Mouse (Mus musculus) liver, postnatal 0 days (tissue): ENCODE data around the gene Acacb. TPM values are rescaled to one million over a fixed set of nuclear protein-coding genes. Genes with fewer than 3 reads are reported as not detected.

Experiments used
- ATAC-seq: fragments of 200-750 bp; cut with Nextera tagmentation; 2 replicates; pipeline ENCODE4 v1.8.0; 2017; ENCODE audit warnings: mild to moderate bottlenecking, moderate library complexity
- DNase-seq: peaks from one replicate; pipeline ENCODE4 v3.0.0-alpha.2; 2016
- H3K27ac ChIP-seq: fragments of 300-500 bp; sonication (generic); 2 replicates; pipeline ENCODE4 v1.5.1; 2014; ENCODE audit warnings: antibody characterized with exemption, moderate library complexity, mild to moderate bottlenecking, low read depth
- H3K27me3 ChIP-seq: fragments of 300-500 bp; sonication (generic); 2 replicates; pipeline ENCODE4 v1.6.1; 2014; ENCODE audit warnings: low read length, control low read depth, mixed read lengths; ENCODE audit not compliant: insufficient read depth
- H3K36me3 ChIP-seq: fragments of 300-500 bp; sonication (generic); replicated peaks from 2 replicates; pipeline ENCODE4 v1.6.1; 2014; ENCODE audit warnings: mild to moderate bottlenecking, control low read depth, low read length, moderate library complexity, mixed read lengths; ENCODE audit not compliant: insufficient read depth
- H3K4me1 ChIP-seq: fragments of 300-500 bp; sonication (generic); 2 replicates; pipeline ENCODE4 v1.6.1; 2014; ENCODE audit warnings: antibody characterized with exemption, mild to moderate bottlenecking, control low read depth; ENCODE audit not compliant: insufficient read depth
- H3K4me2 ChIP-seq: fragments of 300-500 bp; sonication (generic); 2 replicates; pipeline ENCODE4 v1.6.1; 2014; ENCODE audit warnings: low read depth, mild to moderate bottlenecking, low read length, moderate library complexity, mixed read lengths
- H3K4me3 ChIP-seq: fragments of 300-500 bp; sonication (generic); 2 replicates; pipeline ENCODE4 v1.5.1; 2014; ENCODE audit warnings: low read depth, low read length
- H3K9ac ChIP-seq: fragments of 300-500 bp; sonication (generic); replicated peaks from 2 replicates; pipeline ENCODE4 v1.6.1; 2014; ENCODE audit warnings: mild to moderate bottlenecking, moderate library complexity
- H3K9me3 ChIP-seq: fragments of 300-500 bp; sonication (generic); 2 replicates; pipeline ENCODE4 v1.6.1; 2016; ENCODE audit warnings: mild to moderate bottlenecking, control low read depth, low read length, mixed read lengths
- CTCF ChIP-seq: sonication (generic); IDR thresholded peaks from 2 replicates; pipeline ENCODE4 v1.5.1; 2016; ENCODE audit warnings: antibody characterized with exemption, low read depth
- EP300 ChIP-seq: IDR thresholded peaks from 2 replicates; pipeline ENCODE4 v1.6.1; 2016; ENCODE audit warnings: antibody characterized with exemption, low read depth, mild to moderate bottlenecking
- WGBS: fragments of 180-500 bp; shearing (Covaris S2); extraction: QIAGEN DNeasy Blood & Tissue Kit; methylation state at CpG from one replicate; pipeline ENCODE4 v1.1.7; 2014; ENCODE audit not compliant: insufficient replicate concordance; 5-methylcytosine and 5-hydroxymethylcytosine counted together
- polyA plus RNA-seq: library from polyadenylated mRNA; unstranded; fragments of >200 nt; fragmentation: Nextera tagmentation; extraction: Ambion mirVana; gene quantifications from 2 replicates; pipeline ENCODE4 v1.2.1, GENCODE M21; 2015

Acacb gene
- polyA plus RNA-seq, 1 experiment from 2014 or later, result 1.2 TPM

GRCm38 (mm10) chr5:114155168-114155933 lies 9.0 kb downstream of the Acacb start:
- ATAC-seq, result no peak
- H3K9ac ChIP-seq, result no peak overlapping the region
- no peak overlapping the region for H3K4me3 ChIP-seq
- DNase-seq, result no peak
- no peaks in the 10 kb centered on the region for H3K27me3 ChIP-seq
- H3K36me3 ChIP-seq, result no peaks in the 10 kb centered on the region
- peaks cover 4% of the 10 kb centered on the region for H3K4me1 ChIP-seq
- TF ChIP-seq EP300 (no peak), CTCF (no peak)
- H3K27ac ChIP-seq, result no peak overlapping the region
- no peak overlapping the region; the same call in 1 of the 2 replicates for H3K4me2 ChIP-seq
- no peaks in the 10 kb centered on the region for H3K9me3 ChIP-seq
- 53% methylated on average over 9 of the region's 9 CpGs for WGBS

GRCm38 (mm10) chr5:114157236-114157635 lies 10.9 kb downstream of the Acacb start:
- no peak overlapping the region for H3K9ac ChIP-seq
- H3K27me3 ChIP-seq, result no peaks in the 10 kb centered on the region
- H3K4me3 ChIP-seq, result no peak overlapping the region
- H3K9me3 ChIP-seq, result no peaks in the 10 kb centered on the region
- 49% methylated on average over 7 of the region's 7 CpGs for WGBS
- H3K4me2 ChIP-seq, result no peak overlapping the region
- no peak for TF ChIP-seq CTCF
- TF ChIP-seq EP300, result no peak
- no peak overlapping the region for H3K27ac ChIP-seq
- H3K36me3 ChIP-seq, result no peaks in the 10 kb centered on the region
- ATAC-seq (peak; percentile 66), DNase-seq (peak; percentile 40)
- peaks cover 4% of the 10 kb centered on the region for H3K4me1 ChIP-seq

DNA sequence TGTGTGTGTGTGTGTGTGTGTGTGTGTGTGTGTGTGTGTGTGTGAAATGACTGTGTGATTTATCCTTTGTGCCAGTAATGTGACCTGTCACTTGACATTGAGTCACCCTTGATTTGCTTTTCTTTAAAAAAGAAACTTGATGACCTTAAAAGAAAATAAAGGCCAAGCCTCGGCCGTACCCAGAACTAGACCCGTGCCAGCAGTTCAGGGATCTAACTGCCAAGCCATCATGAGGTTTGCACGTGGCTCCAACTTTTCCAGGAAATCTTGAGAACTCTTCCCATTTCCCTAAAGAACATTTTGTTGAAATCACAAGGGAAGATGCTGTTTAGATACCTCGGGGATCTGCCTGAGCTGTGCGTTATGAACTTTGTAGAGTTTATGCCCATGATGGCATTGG lies 15.1 kb downstream of the Acacb start:
- ATAC-seq, result no peak
- Histone ChIP-seq H3K4me3 (no peak overlapping the region), H3K36me3 (no peaks in the 10 kb centered on the region), H3K27me3 (no peaks in the 10 kb centered on the region), H3K9ac (no peak overlapping the region), H3K9me3 (no peaks in the 10 kb centered on the region), H3K4me2 (no peak overlapping the region), H3K27ac (no peak overlapping the region), H3K4me1 (no peaks in the 10 kb centered on the region)
- 74% methylated on average over 6 of the region's 6 CpGs for WGBS
- no peak for DNase-seq
- TF ChIP-seq CTCF, result no peak
- TF ChIP-seq EP300, result no peak

GRCm38 (mm10) chr5:114162106-114162815 lies 15.9 kb downstream of the Acacb start:
- no peaks in the 10 kb centered on the region for H3K27me3 ChIP-seq
- H3K27ac ChIP-seq, result no peak overlapping the region
- WGBS, result 42% methylated on average over 12 of the region's 12 CpGs
- no peak overlapping the region for H3K4me3 ChIP-seq
- TF ChIP-seq EP300 (no peak), CTCF (peak; percentile 28)
- H3K36me3 ChIP-seq, result no peaks in the 10 kb centered on the region
- no peaks in the 10 kb centered on the region for H3K4me1 ChIP-seq
- no peaks in the 10 kb centered on the region for H3K9me3 ChIP-seq
- DNase-seq (no peak), ATAC-seq (no peak)
- no peak overlapping the region for H3K4me2 ChIP-seq
- no peak overlapping the region for H3K9ac ChIP-seq

- Histone ChIP-seq H3K4me2 (no peak overlapping the region), H3K36me3 (no peaks in the 10 kb centered on the region), H3K27me3 (no peaks in the 10 kb centered on the region), H3K4me1 (no peaks in the 10 kb centered on the region), H3K27ac (no peak overlapping the region), H3K4me3 (no peak overlapping the region), H3K9me3 (no peaks in the 10 kb centered on the region), H3K9ac (no peak overlapping the region)
- no peak for TF ChIP-seq EP300
- no peak for TF ChIP-seq CTCF
- 53% methylated on average over 6 of the region's 6 CpGs for WGBS
- DNase-seq (no peak), ATAC-seq (no peak)
These were observed 16.9 kb downstream of the Acacb start for GRCm38 (mm10) chr5:114163117-114163696.

DNA sequence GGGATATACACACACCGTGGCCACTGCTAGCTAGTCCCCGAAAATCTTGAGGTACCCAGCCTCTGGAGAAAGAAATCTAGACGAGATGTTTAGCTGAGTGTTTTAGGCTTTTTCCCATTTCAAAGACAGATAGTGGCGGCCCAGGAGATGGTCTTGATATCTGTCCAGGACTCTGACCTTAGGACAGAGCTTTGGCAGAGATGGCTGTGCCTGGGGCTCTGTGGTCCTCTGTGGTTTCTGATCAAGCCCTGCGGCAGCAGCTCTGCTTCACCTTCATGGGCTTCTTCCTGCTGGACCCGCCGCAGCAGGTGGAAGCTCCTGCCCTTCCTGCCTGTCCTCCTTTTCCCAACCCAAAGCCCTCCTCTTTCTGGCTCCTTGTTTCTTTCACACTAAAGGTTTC lies 24.0 kb downstream of the Acacb start:
- Histone ChIP-seq H3K36me3 (no peaks in the 10 kb centered on the region; the same call in 1 of the 2 replicates), H3K4me2 (no peak overlapping the region), H3K4me1 (peaks cover 7% of the 10 kb centered on the region), H3K27ac (no peak overlapping the region), H3K9me3 (no peaks in the 10 kb centered on the region), H3K9ac (no peak overlapping the region), H3K27me3 (no peaks in the 10 kb centered on the region), H3K4me3 (no peak overlapping the region)
- TF ChIP-seq EP300 (no peak), CTCF (no peak)
- no peak for DNase-seq
- 79% methylated on average over 7 of the region's 7 CpGs for WGBS
- ATAC-seq, result no peak
